Mouse (Mus musculus): Measurements from ENCODE around the gene Fcgrt.

DNA sequence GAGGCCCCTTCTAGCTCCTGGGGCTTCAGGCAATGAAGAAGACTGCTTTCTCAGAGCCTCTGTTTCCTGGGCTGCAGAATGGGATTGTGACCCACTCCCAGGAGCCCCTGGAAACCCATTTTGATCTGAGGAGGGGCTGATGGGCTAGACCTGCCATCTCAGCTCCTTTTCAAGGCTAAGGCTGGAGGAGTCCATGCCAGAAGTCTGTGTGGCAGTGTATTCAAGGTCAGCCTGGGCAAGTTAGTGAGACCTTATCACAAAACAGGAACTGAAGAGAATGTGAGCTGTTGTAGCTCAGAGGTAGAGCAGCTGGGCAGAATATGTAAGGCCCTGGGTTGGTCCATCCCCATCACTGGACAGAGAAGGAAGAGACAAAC is 46.7 kb downstream of the Fcgrt start:
- no peak for TF ChIP-seq CTCF (IDR thresholded peaks at IDR 0.05; ENCODE audit: insufficient read depth, low read length)
- no peak for TF ChIP-seq POLR2A (IDR thresholded peaks at IDR 0.05; ENCODE audit: borderline replicate concordance, extremely low read depth, low read depth, low read length)
